Mouse (Mus musculus): ENCODE results near the gene Lrsam1.

GRCm38 (mm10) chr2:32966689-32967631 is 5.5 kb upstream of the Lrsam1 start:
- TF ChIP-seq EP300 (IDR thresholded peaks at IDR 0.05; ENCODE audit: low read depth) (0 out of 2 replicates have a peak, but pooled peaks have one; percentile 25), CTCF (IDR thresholded peaks at IDR 0.05; ENCODE audit: low read depth) (peak; percentile 62)

Data from heart, postnatal 0 days (tissue).